Mouse (Mus musculus): ENCODE data around the gene C1galt1. TPM values are rescaled to one million over a fixed set of nuclear protein-coding genes. Genes with fewer than 3 reads are reported as not detected.

C1galt1 gene
- 23.3 TPM for polyA plus RNA-seq (2017; shearing (Covaris generic))

DNA sequence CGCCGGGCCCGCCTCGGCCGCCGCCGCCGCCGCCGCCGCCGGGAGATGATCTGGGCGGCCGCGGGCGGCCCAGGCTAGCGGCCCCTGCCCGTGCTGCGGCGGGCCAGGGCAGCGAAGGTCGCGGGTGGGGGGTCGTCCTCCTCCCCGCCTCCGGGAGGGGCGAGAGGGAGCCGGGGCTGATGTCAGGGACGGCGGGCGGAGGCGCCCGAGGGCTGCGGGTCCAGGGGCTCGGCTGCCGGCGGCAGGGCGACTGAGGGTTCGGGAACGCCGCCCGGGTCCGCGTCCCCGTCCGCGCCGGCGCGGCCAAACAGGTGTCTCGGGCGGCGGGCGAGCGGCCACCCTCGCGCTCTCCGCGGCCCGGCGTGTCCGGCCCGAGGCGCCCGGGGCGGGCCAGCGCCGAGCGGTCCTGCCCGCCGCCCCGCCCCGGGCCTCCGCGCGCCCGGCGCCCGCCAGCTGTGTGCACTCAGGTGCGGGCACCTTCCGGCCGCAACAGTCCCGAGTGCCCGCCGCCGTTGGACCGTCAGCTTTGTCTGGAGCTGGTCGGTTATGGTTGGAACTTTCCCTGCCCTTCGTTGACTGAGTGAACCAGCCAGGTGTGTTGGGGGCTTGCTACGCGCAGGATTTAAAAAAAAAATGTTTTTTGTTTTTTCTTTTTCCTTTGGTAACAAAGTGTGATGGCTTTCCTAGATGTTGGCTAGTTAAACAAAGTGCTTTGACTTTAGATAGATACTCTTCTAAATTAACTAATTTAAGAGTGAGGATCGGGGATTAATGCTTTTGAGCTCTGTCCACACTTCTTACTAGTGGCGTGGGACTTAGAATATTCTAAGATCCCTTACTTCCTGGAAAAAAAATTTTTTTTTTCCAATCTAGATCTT lies at the start of gene C1galt1:
C1galt1 (plus strand) TSS at position 41 of the 878 bp plus-strand sequence.

Other genes starting within 250 kb of the C1galt1 start
- gene Asns, start 151.6 kb upstream of the C1galt1 start, polyA plus RNA-seq (2017; shearing (Covaris generic)) = 29.6 TPM

Measured in effector memory CD4-positive, alpha-beta T cell, adult 7 months (primary cell).